Mouse (Mus musculus) heart, embryonic 10.5 days (tissue): ENCODE data around the gene Pygo1. TPM values are rescaled to one million over a fixed set of nuclear protein-coding genes. Genes with fewer than 3 reads are reported as not detected.

Experiments
- DNase-seq: peaks from one replicate; pipeline ENCODE4 v3.0.0-alpha.2; 2017; ENCODE audit warnings: low spot score
- H3K27ac ChIP-seq: fragments of 300-500 bp; sonication (generic); 2 replicates; pipeline ENCODE4 v1.5.1; 2016; ENCODE audit warnings: mild to moderate bottlenecking
- H3K27me3 ChIP-seq: fragments of 300-500 bp; sonication (generic); 2 replicates; pipeline ENCODE4 v1.6.1; 2016; ENCODE audit warnings: mild to moderate bottlenecking; ENCODE audit not compliant: poor library complexity, insufficient read depth, severe bottlenecking
- H3K36me3 ChIP-seq: fragments of 300-500 bp; sonication (generic); 2 replicates; pipeline ENCODE4 v1.6.1; 2016; ENCODE audit warnings: mild to moderate bottlenecking, moderate library complexity
- H3K4me1 ChIP-seq: fragments of 300-500 bp; sonication (generic); 2 replicates; pipeline ENCODE4 v1.6.1; 2016; ENCODE audit warnings: mild to moderate bottlenecking
- H3K4me3 ChIP-seq: fragments of 300-500 bp; sonication (generic); 2 replicates; pipeline ENCODE4 v1.5.1; 2016; ENCODE audit warnings: mild to moderate bottlenecking, moderate library complexity
- H3K9me3 ChIP-seq: fragments of 300-500 bp; sonication (generic); 2 replicates; pipeline ENCODE4 v1.6.1; 2016; ENCODE audit warnings: mild to moderate bottlenecking, moderate library complexity
- WGBS: fragments of 180-500 bp; shearing (Covaris S2); methylation state at CpG from one replicate; pipeline ENCODE4 v1.1.7; 2016; 5-methylcytosine and 5-hydroxymethylcytosine counted together
- polyA plus RNA-seq: library from polyadenylated mRNA; unstranded; fragments of >200 nt; fragmentation: Nextera tagmentation; extraction: Ambion mirVana; gene quantifications from 2 replicates; pipeline ENCODE4 v1.2.1, GENCODE M21; 2016

The Pygo1 gene
- polyA plus RNA-seq, 1 experiment from 2014 or later, result 2.2 TPM

- DNase-seq, result no peak
- Histone ChIP-seq H3K4me3 (no peak overlapping the region), H3K27ac (no peak overlapping the region), H3K9me3 (no peaks in the 10 kb centered on the region), H3K4me1 (peaks cover 17% of the 10 kb centered on the region), H3K27me3 (no peaks in the 10 kb centered on the region), H3K36me3 (peaks cover 37% of the 10 kb centered on the region)
- WGBS, result 68% methylated on average over 8 of the region's 8 CpGs
These were observed 23.4 kb upstream of the Pygo1 start for GRCm38 (mm10) chr9:72902057-72902456.

DNA sequence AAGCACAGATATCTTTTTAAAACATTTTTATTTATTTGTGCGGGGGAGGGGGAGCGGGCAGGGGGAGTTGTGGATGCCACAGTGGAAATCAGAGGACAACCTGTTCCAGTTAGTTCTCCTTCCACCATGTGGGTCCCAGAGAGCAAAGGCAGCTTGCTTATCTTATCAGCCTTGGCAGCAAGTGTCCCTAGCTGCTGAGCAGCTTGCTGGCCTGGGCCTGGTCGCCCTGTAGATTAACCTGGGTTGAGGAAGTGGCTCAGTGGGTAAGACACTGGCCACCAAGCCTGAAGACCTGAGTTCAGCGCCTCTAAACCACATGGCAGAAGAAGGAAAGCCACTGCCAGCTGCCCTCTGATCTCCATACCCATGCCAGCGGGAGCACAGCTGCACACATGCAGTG is 22.8 kb upstream of the Pygo1 start:
- no peak for DNase-seq
- 0 out of 2 replicates have a peak overlapping the region, but pooled peaks have one; percentile 4 for H3K27ac ChIP-seq
- H3K9me3 ChIP-seq, result no peaks in the 10 kb centered on the region
- H3K27me3 ChIP-seq, result no peaks in the 10 kb centered on the region
- no peak overlapping the region for H3K4me3 ChIP-seq
- WGBS, result 70% methylated on average over 5 of the region's 5 CpGs
- peaks cover 17% of the 10 kb centered on the region for H3K4me1 ChIP-seq
- H3K36me3 ChIP-seq, result peaks cover 43% of the 10 kb centered on the region

- Histone ChIP-seq H3K4me3 (no peak overlapping the region), H3K27ac (no peak overlapping the region), H3K9me3 (no peaks in the 10 kb centered on the region), H3K27me3 (no peaks in the 10 kb centered on the region), H3K36me3 (peaks cover 75% of the 10 kb centered on the region), H3K4me1 (peaks cover 12% of the 10 kb centered on the region)
- 87% methylated on average over 6 of the region's 6 CpGs for WGBS
- DNase-seq, result no peak
These were observed 18.7 kb upstream of the Pygo1 start for GRCm38 (mm10) chr9:72906693-72907103.

- peaks cover 73% of the 10 kb centered on the region for H3K36me3 ChIP-seq
- no peaks in the 10 kb centered on the region for H3K4me1 ChIP-seq
- no peak for DNase-seq
- H3K4me3 ChIP-seq, result no peak overlapping the region
- H3K27me3 ChIP-seq, result no peaks in the 10 kb centered on the region
- H3K27ac ChIP-seq, result no peak overlapping the region
- H3K9me3 ChIP-seq, result no peaks in the 10 kb centered on the region
- WGBS, result 91% methylated on average over 2 of the region's 2 CpGs
These were observed 14.1 kb upstream of the Pygo1 start for GRCm38 (mm10) chr9:72911381-72911780.

DNA sequence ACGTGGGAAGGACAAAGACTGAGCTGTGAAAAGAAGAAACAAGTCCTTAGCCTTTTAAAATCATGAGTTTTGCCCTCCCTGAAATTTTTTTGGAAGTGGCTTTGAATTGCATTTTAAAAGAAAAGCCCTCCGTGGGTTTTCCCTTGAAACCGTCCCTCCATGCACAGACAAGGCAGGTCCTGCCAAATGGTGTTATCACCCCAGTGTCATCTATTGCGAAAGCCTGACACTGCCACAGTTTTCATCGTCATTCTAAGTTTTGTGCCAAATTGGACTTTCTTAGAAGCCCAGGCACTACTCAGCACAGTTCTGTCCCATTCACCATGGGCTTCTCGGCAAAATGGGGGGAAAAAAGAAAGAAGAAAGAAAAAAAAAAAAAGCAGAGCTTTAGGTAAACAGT is 11.9 kb upstream of the Pygo1 start:
- 76% methylated on average over 6 of the region's 6 CpGs for WGBS
- Histone ChIP-seq H3K4me3 (no peak overlapping the region), H3K27ac (no peak overlapping the region), H3K4me1 (no peaks in the 10 kb centered on the region), H3K9me3 (no peaks in the 10 kb centered on the region), H3K27me3 (no peaks in the 10 kb centered on the region), H3K36me3 (peaks cover 54% of the 10 kb centered on the region)
- peak; percentile 68 for DNase-seq

DNA sequence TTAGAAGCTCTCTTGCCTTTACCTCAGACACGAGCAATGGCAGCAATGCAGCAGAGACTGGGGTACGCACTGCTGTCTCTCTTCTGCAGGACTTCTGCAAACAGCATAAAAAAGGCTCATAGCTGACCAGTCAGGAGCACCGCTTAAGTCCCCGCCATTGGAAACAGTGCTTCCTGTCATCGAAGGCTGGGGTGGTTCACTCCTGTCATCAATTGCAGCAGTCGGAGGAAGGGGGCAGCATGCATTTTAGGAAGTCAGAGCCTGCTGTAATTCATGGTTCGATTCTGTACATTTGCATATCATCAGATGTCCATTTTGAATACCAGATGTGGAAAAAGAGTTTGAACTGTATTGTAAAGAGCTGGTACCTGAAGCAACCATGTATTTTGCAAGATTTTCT is 9.7 kb upstream of the Pygo1 start:
- Histone ChIP-seq H3K36me3 (peaks cover 32% of the 10 kb centered on the region), H3K27me3 (no peaks in the 10 kb centered on the region), H3K27ac (no peak overlapping the region), H3K4me3 (no peak overlapping the region), H3K4me1 (no peaks in the 10 kb centered on the region), H3K9me3 (no peaks in the 10 kb centered on the region)
- no peak for DNase-seq
- 58% methylated on average over 7 of the region's 7 CpGs for WGBS

DNA sequence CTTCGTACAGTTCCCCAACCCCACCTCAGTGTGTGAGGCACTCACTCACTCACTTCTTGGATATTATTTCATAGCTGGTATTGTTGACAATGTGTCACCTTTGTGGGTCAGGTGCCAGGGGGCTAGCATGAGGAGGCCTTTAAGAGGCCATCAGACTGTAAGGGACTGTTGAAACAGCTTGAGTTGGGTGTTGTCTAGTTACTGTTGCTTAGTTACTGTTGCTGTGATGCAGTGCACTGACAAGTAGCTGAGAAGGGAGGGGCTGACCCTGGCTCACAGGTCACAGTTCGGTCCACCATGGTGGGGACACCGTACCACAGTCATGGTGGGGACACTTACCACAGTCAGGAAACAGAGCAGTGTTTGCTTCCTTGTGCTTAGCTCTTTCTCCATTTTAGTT is 2.4 kb upstream of the Pygo1 start:
- H3K9me3 ChIP-seq, result no peaks in the 10 kb centered on the region
- H3K27me3 ChIP-seq, result peaks cover 46% of the 10 kb centered on the region
- peaks cover 6% of the 10 kb centered on the region; the same call in 1 of the 2 replicates for H3K4me1 ChIP-seq
- 75% methylated on average over 3 of the region's 3 CpGs for WGBS
- no peaks in the 10 kb centered on the region; the same call in 1 of the 2 replicates for H3K36me3 ChIP-seq
- DNase-seq, result no peak
- H3K27ac ChIP-seq, result no peak overlapping the region
- no peak overlapping the region for H3K4me3 ChIP-seq

GRCm38 (mm10) chr9:72925935-72926258 is 452 bp downstream of the Pygo1 start:
- peaks cover 47% of the 10 kb centered on the region for H3K27me3 ChIP-seq
- 4% methylated on average over 20 of the region's 20 CpGs for WGBS
- H3K36me3 ChIP-seq, result no peaks in the 10 kb centered on the region; the same call in 1 of the 2 replicates
- H3K4me3 ChIP-seq, result peak overlapping the region; percentile 85
- peaks cover 6% of the 10 kb centered on the region; the same call in 1 of the 2 replicates for H3K4me1 ChIP-seq
- peak overlapping the region; percentile 91 for H3K27ac ChIP-seq
- DNase-seq, result no peak
- no peaks in the 10 kb centered on the region for H3K9me3 ChIP-seq

DNA sequence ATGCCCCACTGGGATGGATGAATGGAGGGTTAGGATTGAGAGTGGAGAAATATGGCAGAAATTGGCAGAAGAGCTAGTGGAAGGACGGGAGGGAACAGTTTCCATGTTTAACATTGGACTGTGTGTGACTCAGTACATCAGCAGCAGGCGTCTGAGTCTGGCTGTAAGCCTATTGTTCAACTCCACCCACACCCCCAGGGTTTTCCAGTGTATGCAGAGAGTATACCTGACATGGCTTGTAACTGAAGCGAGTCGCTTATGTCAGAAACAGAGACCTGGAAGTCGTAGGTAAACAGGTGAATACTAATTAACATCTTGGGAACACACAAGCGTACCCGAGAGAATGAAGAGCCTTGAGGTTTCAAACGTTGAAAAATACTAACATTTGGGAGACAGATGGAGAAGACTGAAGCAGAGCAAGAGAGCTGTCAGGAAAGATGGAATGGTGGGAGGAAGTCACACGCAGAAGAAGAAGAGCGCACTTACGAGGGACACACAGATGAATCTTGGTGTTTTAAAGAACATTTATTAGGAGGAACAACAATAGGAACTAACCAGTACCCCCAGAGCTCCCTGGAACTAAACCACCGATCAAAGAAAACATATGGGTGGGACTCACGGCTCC is 5.8 kb downstream of the Pygo1 start:
- peaks cover 19% of the 10 kb centered on the region for H3K27me3 ChIP-seq
- DNase-seq, result no peak
- no peaks in the 10 kb centered on the region for H3K9me3 ChIP-seq
- 80% methylated on average over 13 of the region's 13 CpGs for WGBS
- no peak overlapping the region for H3K4me3 ChIP-seq
- no peaks in the 10 kb centered on the region; the same call in 1 of the 2 replicates for H3K36me3 ChIP-seq
- no peak overlapping the region for H3K27ac ChIP-seq
- H3K4me1 ChIP-seq, result no peaks in the 10 kb centered on the region

DNA sequence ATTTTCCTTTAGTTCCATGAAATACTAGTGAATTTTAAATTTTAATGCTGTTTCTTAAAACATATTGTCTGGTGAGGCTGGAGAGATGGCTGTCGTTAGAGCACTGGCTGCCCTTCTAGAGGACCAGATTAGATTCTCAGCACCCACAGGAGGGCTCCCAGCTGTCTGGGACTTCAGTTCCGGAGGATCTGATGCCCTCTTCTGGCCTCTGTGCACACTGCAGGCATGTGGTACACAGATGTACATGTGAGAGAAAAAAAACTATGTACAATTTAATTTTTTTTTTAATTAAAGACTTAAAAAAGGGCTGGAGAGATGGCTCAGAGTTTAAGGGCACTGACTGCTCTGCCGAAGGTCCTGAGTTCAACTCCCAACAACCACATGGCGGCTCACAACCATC is 9.9 kb downstream of the Pygo1 start:
- Histone ChIP-seq H3K4me3 (no peak overlapping the region), H3K27me3 (no peaks in the 10 kb centered on the region), H3K9me3 (no peaks in the 10 kb centered on the region), H3K27ac (no peak overlapping the region), H3K4me1 (no peaks in the 10 kb centered on the region), H3K36me3 (no peaks in the 10 kb centered on the region; the same call in 1 of the 2 replicates)
- WGBS, result 79% methylated on average over 4 of the region's 4 CpGs
- DNase-seq, result no peak

DNA sequence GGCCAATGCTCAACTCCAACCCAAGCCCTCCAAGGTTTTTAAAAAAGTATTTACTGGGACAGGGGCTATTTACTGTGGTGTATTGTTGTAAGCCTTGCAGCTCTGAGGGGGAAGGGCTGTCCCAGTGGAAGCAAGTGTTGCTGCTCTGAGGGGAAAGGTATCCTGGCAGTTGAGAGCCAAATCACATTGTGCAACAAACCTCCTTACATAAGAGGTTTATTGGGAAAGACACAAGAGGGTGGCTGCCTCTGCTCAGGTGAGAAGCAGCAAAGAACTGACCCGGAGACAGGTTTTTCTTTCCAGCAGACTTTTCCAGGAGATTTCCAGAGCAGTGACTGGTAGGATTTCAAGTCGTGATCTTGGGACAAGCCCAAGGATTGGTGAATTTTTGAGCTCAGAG is 10.9 kb downstream of the Pygo1 start:
- H3K36me3 ChIP-seq, result no peaks in the 10 kb centered on the region; the same call in 1 of the 2 replicates
- H3K4me1 ChIP-seq, result no peaks in the 10 kb centered on the region
- no peak overlapping the region for H3K27ac ChIP-seq
- WGBS, result 68% methylated on average over 2 of the region's 2 CpGs
- H3K4me3 ChIP-seq, result no peak overlapping the region
- H3K9me3 ChIP-seq, result no peaks in the 10 kb centered on the region
- H3K27me3 ChIP-seq, result no peaks in the 10 kb centered on the region
- no peak for DNase-seq

- 55% methylated on average over 3 of the region's 3 CpGs for WGBS
- Histone ChIP-seq H3K9me3 (peaks cover 3% of the 10 kb centered on the region; the same call in 1 of the 2 replicates), H3K36me3 (peaks cover 18% of the 10 kb centered on the region), H3K27ac (no peak overlapping the region), H3K4me3 (no peak overlapping the region), H3K4me1 (no peaks in the 10 kb centered on the region), H3K27me3 (no peaks in the 10 kb centered on the region)
- no peak for DNase-seq
These were observed 18.0 kb downstream of the Pygo1 start for GRCm38 (mm10) chr9:72943424-72943823.

- no peak overlapping the region for H3K4me3 ChIP-seq
- peaks cover 3% of the 10 kb centered on the region; the same call in 1 of the 2 replicates for H3K9me3 ChIP-seq
- H3K4me1 ChIP-seq, result no peaks in the 10 kb centered on the region
- WGBS, result 82% methylated on average over 13 of the region's 13 CpGs
- H3K27me3 ChIP-seq, result no peaks in the 10 kb centered on the region
- DNase-seq, result no peak
- H3K36me3 ChIP-seq, result peaks cover 18% of the 10 kb centered on the region
- no peak overlapping the region for H3K27ac ChIP-seq
These were observed 18.8 kb downstream of the Pygo1 start for GRCm38 (mm10) chr9:72944286-72944685.

DNA sequence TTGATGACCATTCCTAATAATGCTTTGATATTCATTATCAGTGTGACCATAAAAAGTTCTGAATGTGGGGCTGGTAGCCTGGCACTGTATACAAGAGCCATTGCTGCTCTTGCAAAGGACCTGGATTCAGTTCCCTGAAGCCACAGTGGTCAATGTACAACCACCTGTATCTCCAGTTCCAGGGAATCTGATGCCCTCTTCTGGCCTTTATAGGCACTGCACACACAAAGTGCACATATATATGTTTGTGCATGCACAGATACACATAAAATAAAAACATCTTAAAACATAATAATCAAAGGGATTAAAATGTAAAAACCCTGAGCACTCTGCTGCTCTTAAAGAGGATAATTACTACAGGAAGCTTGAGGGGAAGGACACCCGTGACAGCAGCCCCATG is 21.6 kb downstream of the Pygo1 start:
- no peak overlapping the region for H3K27ac ChIP-seq
- DNase-seq, result no peak
- H3K4me1 ChIP-seq, result no peaks in the 10 kb centered on the region
- 83% methylated on average over 1 of the region's 1 CpGs for WGBS
- peaks cover 3% of the 10 kb centered on the region; the same call in 1 of the 2 replicates for H3K9me3 ChIP-seq
- H3K4me3 ChIP-seq, result no peak overlapping the region
- no peaks in the 10 kb centered on the region for H3K27me3 ChIP-seq
- H3K36me3 ChIP-seq, result peaks cover 18% of the 10 kb centered on the region
